Mouse (Mus musculus): ENCODE measurements at regions not wholly inside any gene's neighbourhood (a gene's known extent, or its start where the extent isn't known, plus 50 kb on each side); places are given as distances from the start of the nearest gene placed in this dataset.

DNA sequence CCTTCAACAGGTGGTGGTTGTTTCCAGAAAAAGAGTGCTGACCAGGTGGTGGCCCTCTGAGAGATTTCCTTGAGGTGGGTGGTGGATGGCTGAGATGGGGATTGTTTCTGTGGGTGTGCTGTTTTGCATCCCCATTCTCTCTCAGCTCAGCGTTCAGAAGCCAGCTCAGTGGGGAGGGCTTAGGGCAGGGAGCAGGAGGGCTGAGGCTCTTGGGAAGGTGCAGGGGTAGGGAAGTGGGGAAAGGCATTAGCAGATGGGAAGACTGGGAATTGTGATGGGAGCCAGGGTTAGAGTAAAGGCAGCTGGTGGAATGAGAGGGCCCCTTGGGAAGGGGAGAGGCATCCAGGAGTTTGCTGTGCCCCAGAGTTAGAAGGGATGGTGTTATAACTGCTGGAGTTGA, 72.3 kb upstream of the Gjb5 start:
- WGBS, result 0% methylated on average over 1 of the region's 1 CpGs
- TF ChIP-seq CTCF (conservative IDR thresholded peaks at IDR 0.05; ENCODE audit: insufficient read depth, insufficient read length, low read depth, low read length) (no peak), POLR2A (IDR thresholded peaks at IDR 0.05; ENCODE audit: low read depth, low read length) (no peak)
- no peak overlapping the region for H3K27ac ChIP-seq (ENCODE audit: insufficient read depth, low read depth, low read length)

DNA sequence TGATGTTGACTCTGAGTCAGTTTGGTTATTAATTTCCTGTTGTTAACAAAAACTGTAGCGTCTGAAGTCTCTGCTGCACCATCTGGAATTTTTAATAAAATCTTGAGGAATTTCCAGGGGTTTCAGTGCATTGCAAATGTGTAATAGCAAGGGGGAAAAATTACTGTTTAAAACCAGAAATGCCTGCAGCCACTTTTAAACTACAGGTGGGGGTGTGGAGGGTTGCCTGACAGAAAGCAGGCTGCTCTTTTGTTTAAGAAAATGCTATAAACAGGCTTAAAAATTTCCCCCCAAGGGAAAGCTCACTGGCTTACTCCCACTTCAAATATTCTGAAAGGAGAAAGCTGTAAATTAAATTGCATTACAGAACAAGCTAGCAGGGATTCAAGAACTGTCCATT, 71.8 kb upstream of the Gjb5 start:
- no peak overlapping the region for H3K4me3 ChIP-seq (ENCODE audit: insufficient read depth, low read depth, low read length)
- H3K27me3 ChIP-seq (replicated peaks; ENCODE audit: control insufficient read depth, insufficient read depth, low read length), result no peaks in the 10 kb centered on the region
- TF ChIP-seq POLR2A (IDR thresholded peaks at IDR 0.05; ENCODE audit: low read depth, low read length) (no peak), CTCF (conservative IDR thresholded peaks at IDR 0.05; ENCODE audit: insufficient read depth, insufficient read length, low read depth, low read length) (no peak)
- 63% methylated on average over 1 of the region's 1 CpGs for WGBS
- DNase-seq, result no peak
- no peak overlapping the region for H3K27ac ChIP-seq (ENCODE audit: insufficient read depth, low read depth, low read length)
- H3K36me3 ChIP-seq (ENCODE audit: control insufficient read depth, insufficient read depth, low read length), result no peaks in the 10 kb centered on the region
- no peaks in the 10 kb centered on the region for H3K4me1 ChIP-seq (ENCODE audit: control insufficient read depth, insufficient read depth, low read length)

More for the DNA sequence above, 72.3 kb upstream of the Gjb5 start:
- Histone ChIP-seq H3K4me1 (ENCODE audit: control insufficient read depth, insufficient read depth, low read length) (no peaks in the 10 kb centered on the region), H3K36me3 (ENCODE audit: control insufficient read depth, insufficient read depth, low read length) (no peaks in the 10 kb centered on the region), H3K4me3 (ENCODE audit: insufficient read depth, low read depth, low read length) (no peak overlapping the region), H3K27me3 (replicated peaks; ENCODE audit: control insufficient read depth, insufficient read depth, low read length) (no peaks in the 10 kb centered on the region)
- DNase-seq, result no peak

DNA sequence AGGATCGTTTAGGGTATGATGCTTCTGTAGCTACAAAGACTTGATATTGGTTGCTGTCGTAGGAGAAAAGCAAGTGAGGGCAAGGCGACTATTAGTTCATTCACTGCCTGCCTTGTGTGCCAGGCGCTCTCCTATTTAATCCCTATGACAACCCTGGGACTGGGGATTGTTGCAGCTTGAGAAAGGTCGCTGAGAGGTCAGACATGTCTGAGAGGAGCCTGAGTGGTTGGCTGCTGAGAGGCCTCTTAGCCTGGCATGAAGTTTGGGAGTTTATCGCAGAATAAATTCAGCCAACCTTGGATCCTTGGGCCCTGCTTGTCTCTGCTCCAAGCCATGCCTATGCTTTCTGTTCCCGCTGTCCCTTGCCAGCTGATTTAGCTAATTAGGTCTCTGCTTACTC, 65.9 kb upstream of the Gjb5 start:
- H3K4me1 ChIP-seq (ENCODE audit: control insufficient read depth, insufficient read depth, low read length), result no peaks in the 10 kb centered on the region
- no peaks in the 10 kb centered on the region for H3K36me3 ChIP-seq (ENCODE audit: control insufficient read depth, insufficient read depth, low read length)
- H3K27me3 ChIP-seq (replicated peaks; ENCODE audit: control insufficient read depth, insufficient read depth, low read length), result no peaks in the 10 kb centered on the region
- no peak for DNase-seq
- WGBS, result 81% methylated on average over 7 of the region's 7 CpGs
- no peak overlapping the region for H3K27ac ChIP-seq (ENCODE audit: insufficient read depth, low read depth, low read length)
- H3K4me3 ChIP-seq (ENCODE audit: insufficient read depth, low read depth, low read length), result no peak overlapping the region
- TF ChIP-seq CTCF (conservative IDR thresholded peaks at IDR 0.05; ENCODE audit: insufficient read depth, insufficient read length, low read depth, low read length), result no peak
- no peak for TF ChIP-seq POLR2A (IDR thresholded peaks at IDR 0.05; ENCODE audit: low read depth, low read length)

DNA sequence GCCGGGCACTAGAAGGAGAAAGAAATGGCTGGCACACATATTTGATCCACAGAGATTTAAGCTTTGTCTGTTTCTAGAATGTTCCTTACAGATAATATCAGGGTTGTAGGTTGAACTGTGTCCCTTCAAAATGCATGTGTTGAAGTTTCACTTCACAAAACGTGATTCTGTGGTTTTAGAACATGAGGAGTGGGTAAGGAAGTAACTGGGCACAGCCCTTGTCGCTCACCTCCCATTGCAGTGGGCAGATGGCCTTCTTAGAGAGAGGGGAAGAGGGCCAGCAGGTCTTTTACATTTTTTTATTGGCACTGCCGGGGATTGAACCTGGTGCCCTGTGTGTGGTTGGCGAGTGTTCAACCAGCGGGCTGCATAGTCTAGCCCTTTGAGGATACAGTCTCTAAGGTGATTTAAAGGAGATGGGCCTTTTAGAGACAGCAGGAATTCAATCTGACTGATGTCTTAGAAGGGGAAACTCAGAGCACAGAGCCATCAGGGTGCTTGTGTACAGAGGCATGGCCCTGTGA, 64.0 kb upstream of the Gjb5 start:
- no peak for TF ChIP-seq CTCF (conservative IDR thresholded peaks at IDR 0.05; ENCODE audit: insufficient read depth, insufficient read length, low read depth, low read length)
- no peak for TF ChIP-seq POLR2A (IDR thresholded peaks at IDR 0.05; ENCODE audit: low read depth, low read length)
- Histone ChIP-seq H3K27me3 (replicated peaks; ENCODE audit: control insufficient read depth, insufficient read depth, low read length) (no peaks in the 10 kb centered on the region), H3K4me3 (ENCODE audit: insufficient read depth, low read depth, low read length) (no peak overlapping the region), H3K36me3 (ENCODE audit: control insufficient read depth, insufficient read depth, low read length) (no peaks in the 10 kb centered on the region), H3K27ac (ENCODE audit: insufficient read depth, low read depth, low read length) (no peak overlapping the region), H3K4me1 (ENCODE audit: control insufficient read depth, insufficient read depth, low read length) (no peaks in the 10 kb centered on the region)
- no peak for DNase-seq
- WGBS, result 80% methylated on average over 6 of the region's 6 CpGs

DNA sequence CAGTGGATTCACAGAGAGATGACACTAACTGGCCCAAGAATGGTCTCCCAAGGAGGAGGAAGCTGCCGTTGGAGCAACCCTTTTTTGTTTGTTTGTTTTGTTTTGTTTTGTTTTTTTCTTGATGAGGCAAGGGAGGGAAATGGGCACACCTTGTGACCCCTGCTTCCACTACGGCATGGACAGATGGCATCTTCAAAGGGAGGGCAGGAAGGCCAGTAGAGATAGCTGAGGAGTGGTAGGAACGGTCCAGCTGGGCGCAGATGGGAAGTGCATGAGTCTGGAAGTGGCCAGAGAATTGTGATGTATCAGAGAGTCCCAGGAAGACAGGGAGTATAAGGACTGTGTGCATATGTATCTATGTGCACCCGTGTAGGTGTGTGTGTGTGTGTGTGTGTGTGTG, 63.1 kb upstream of the Gjb5 start:
- no peaks in the 10 kb centered on the region for H3K4me1 ChIP-seq (ENCODE audit: control insufficient read depth, insufficient read depth, low read length)
- TF ChIP-seq CTCF (conservative IDR thresholded peaks at IDR 0.05; ENCODE audit: insufficient read depth, insufficient read length, low read depth, low read length) (no peak), POLR2A (IDR thresholded peaks at IDR 0.05; ENCODE audit: low read depth, low read length) (no peak)
- no peaks in the 10 kb centered on the region for H3K36me3 ChIP-seq (ENCODE audit: control insufficient read depth, insufficient read depth, low read length)
- 54% methylated on average over 5 of the region's 5 CpGs for WGBS
- no peak overlapping the region for H3K4me3 ChIP-seq (ENCODE audit: insufficient read depth, low read depth, low read length)
- H3K27me3 ChIP-seq (replicated peaks; ENCODE audit: control insufficient read depth, insufficient read depth, low read length), result no peaks in the 10 kb centered on the region
- DNase-seq, result no peak
- H3K27ac ChIP-seq (ENCODE audit: insufficient read depth, low read depth, low read length), result no peak overlapping the region

DNA sequence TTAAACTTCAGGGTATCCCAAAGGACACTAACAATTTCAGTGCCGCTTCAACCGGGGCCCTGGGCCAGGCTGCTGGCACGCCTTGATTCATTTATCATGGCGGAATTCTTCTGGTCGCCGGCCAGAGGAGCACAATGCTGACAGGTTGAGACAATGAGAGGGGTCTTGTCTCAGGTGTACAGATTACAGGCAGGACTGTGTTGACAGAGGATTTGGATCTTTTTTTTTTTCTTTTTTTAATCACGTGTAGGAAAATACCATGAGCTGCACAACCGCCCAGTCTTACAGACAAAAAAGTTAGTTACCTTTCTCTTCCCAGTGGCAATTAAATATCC, 61.8 kb upstream of the Gjb5 start:
- no peak overlapping the region for H3K27ac ChIP-seq (ENCODE audit: insufficient read depth, low read depth, low read length)

DNA sequence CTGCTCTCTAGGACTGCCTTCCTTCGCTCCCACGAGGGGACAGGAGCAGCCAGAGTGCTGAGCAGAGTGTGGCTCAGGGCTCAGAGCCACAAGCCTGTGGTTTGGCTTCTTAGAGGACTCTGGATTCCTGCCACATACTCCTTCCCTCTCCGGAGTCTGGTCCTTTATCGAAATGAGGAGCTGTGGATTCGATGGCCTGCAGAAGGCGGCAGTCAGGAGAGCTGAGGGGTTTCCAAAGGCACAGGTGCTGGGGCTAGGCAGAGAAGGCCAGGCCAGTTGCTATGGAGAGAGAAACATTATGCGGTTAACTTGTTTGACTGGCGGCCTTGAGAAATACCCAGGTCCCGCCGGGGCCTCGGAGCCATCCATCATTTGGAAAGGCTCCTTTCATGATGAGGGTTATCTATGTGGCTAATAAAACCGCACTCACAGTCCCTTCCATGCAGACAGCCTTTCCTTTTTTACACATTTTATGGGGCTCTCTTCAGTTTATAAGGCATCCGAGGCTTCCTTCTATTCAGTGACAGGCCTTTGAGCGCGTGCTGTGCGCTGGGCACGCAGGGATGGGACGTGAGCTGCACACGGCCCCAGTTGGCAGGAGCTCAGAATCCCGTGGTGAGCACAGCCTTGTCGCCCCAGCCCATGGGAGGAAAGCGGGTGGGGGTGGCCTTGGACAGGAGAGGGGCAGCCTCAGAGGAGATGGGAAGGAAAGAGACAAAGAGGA, 61.2 kb upstream of the Gjb5 start:
- Histone ChIP-seq H3K27me3 (replicated peaks; ENCODE audit: control insufficient read depth, insufficient read depth, low read length) (no peaks in the 10 kb centered on the region), H3K4me1 (ENCODE audit: control insufficient read depth, insufficient read depth, low read length) (no peaks in the 10 kb centered on the region), H3K4me3 (ENCODE audit: insufficient read depth, low read depth, low read length) (no peak overlapping the region), H3K27ac (ENCODE audit: insufficient read depth, low read depth, low read length) (no peak overlapping the region), H3K36me3 (ENCODE audit: control insufficient read depth, insufficient read depth, low read length) (no peaks in the 10 kb centered on the region)
- WGBS, result 17% methylated on average over 22 of the region's 22 CpGs
- no peak for TF ChIP-seq CTCF (conservative IDR thresholded peaks at IDR 0.05; ENCODE audit: insufficient read depth, insufficient read length, low read depth, low read length)
- no peak for TF ChIP-seq POLR2A (IDR thresholded peaks at IDR 0.05; ENCODE audit: low read depth, low read length)
- DNase-seq, result peak; percentile 2

More for the DNA sequence above, 61.8 kb upstream of the Gjb5 start:
- H3K36me3 ChIP-seq (ENCODE audit: control insufficient read depth, insufficient read depth, low read length), result no peaks in the 10 kb centered on the region
- DNase-seq, result no peak
- TF ChIP-seq POLR2A (IDR thresholded peaks at IDR 0.05; ENCODE audit: low read depth, low read length) (no peak), CTCF (conservative IDR thresholded peaks at IDR 0.05; ENCODE audit: insufficient read depth, insufficient read length, low read depth, low read length) (no peak)
- 41% methylated on average over 8 of the region's 8 CpGs for WGBS
- H3K4me1 ChIP-seq (ENCODE audit: control insufficient read depth, insufficient read depth, low read length), result no peaks in the 10 kb centered on the region
- H3K4me3 ChIP-seq (ENCODE audit: insufficient read depth, low read depth, low read length), result no peak overlapping the region
- no peaks in the 10 kb centered on the region for H3K27me3 ChIP-seq (replicated peaks; ENCODE audit: control insufficient read depth, insufficient read depth, low read length)

Data from kidney, adult 2 months (tissue).